Mouse (Mus musculus) heart, postnatal 0 days (tissue): ENCODE measurements at regions not wholly inside any gene's neighbourhood (a gene's known extent, or its start where the extent isn't known, plus 50 kb on each side); places are given as distances from the start of the nearest gene placed in this dataset.

ENCODE experiments used
- CTCF ChIP-seq: IDR thresholded peaks from 2 replicates; pipeline ENCODE4 v1.5.1; 2016; ENCODE audit warnings: antibody characterized with exemption, control low read depth, low read depth
- EP300 ChIP-seq: IDR thresholded peaks from 2 replicates; pipeline ENCODE4 v1.6.1; 2016; ENCODE audit warnings: antibody characterized with exemption, low read depth

- no peak for TF ChIP-seq CTCF
- no peak for TF ChIP-seq EP300
Measured at GRCm38 (mm10) chr12:25605396-25605795, 508.5 kb upstream of the Id2 start.
